Mouse (Mus musculus): ENCODE results near the gene Amz1. TPM values are rescaled to one million over a fixed set of nuclear protein-coding genes. Genes with fewer than 3 reads are reported as not detected.

Amz1 gene
- polyA plus RNA-seq, 1 experiment from 2014 or later, result 0.79 TPM

DNA sequence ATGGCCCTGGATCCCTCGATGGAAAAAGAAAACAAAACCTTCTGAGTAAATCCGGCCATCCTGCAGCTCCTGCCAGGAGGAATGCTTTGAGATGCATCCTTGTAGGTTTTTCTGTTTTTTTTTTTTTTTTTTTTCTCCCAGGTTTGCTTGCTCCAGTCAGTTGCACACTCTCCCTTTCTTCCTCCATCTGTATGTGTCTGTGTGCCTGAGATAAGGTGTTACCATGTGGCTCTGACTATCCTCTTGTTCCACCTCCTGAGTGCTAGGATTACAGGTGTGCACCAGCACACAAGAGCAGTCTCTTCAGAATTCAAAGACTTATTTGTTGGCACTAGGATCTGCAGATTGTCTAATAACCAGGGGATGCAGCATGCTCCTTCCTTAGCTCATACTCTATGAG lies 83.0 kb downstream of the Amz1 start:
- Histone ChIP-seq H3K4me2 (replicated peaks) (no peak overlapping the region), H3K4me3 (replicated peaks) (no peak overlapping the region), H3K4me1 (peaks cover 30% of the 10 kb centered on the region), H3K36me3 (no peaks in the 10 kb centered on the region), H3K27me3 (no peaks in the 10 kb centered on the region), H3K27ac (replicated peaks) (no peak overlapping the region), H3K9ac (no peak overlapping the region), H3K9me3 (replicated peaks) (no peaks in the 10 kb centered on the region)
- WGBS, result 50% methylated on average over 2 of the region's 2 CpGs
- no peak for ATAC-seq (ENCODE audit: insufficient number of reproducible peaks, low FRiP score, low TSS enrichment, low read depth)

Other genes starting within 250 kb of the Amz1 start
- gene Chst12, start 218.6 kb upstream of the Amz1 start, polyA plus RNA-seq (2015; fragmentation: Nextera tagmentation; extraction: Ambion mirVana), result 28.9 and 30.6 TPM in 2 replicates
- gene Grifin, start 159.1 kb upstream of the Amz1 start, polyA plus RNA-seq (2015; fragmentation: Nextera tagmentation; extraction: Ambion mirVana), result not detected in 2 replicates
- 31.8 and 36.0 TPM in 2 replicates for gene Lfng, start 116.8 kb upstream of the Amz1 start, polyA plus RNA-seq (2015; fragmentation: Nextera tagmentation; extraction: Ambion mirVana)
- gene Ttyh3, start 75.1 kb upstream of the Amz1 start, polyA plus RNA-seq (2015; fragmentation: Nextera tagmentation; extraction: Ambion mirVana), result 42.3 and 43.7 TPM in 2 replicates
- 24.6 and 28.2 TPM in 2 replicates for gene Iqce, start 21.7 kb upstream of the Amz1 start, polyA plus RNA-seq (2015; fragmentation: Nextera tagmentation; extraction: Ambion mirVana)
- 24.2 and 26.0 TPM in 2 replicates for gene Brat1, start 19.1 kb upstream of the Amz1 start, polyA plus RNA-seq (2015; fragmentation: Nextera tagmentation; extraction: Ambion mirVana)
- 24.6 and 35.3 TPM in 2 replicates for gene Gna12, start 106.3 kb downstream of the Amz1 start, polyA plus RNA-seq (2015; fragmentation: Nextera tagmentation; extraction: Ambion mirVana)